Mouse (Mus musculus) retina, postnatal 7 days (tissue): ENCODE results near the gene Bdkrb2.

Source experiments
- DNase-seq: peaks from one replicate; pipeline ENCODE4 v3.0.0-alpha.2; 2012; ENCODE audit warnings: low read depth, low spot score

Bdkrb2 gene

GRCm38 (mm10) chr12:105546538-105546937, 16.5 kb upstream of the Bdkrb2 start:
- no peak for DNase-seq

- no peak for DNase-seq
Observed at GRCm38 (mm10) chr12:105547151-105547550, 15.9 kb upstream of the Bdkrb2 start.

- DNase-seq: no peak
Observed at GRCm38 (mm10) chr12:105548001-105548400, 15.0 kb upstream of the Bdkrb2 start.

- no peak for DNase-seq
Observed at GRCm38 (mm10) chr12:105548881-105549280, 14.1 kb upstream of the Bdkrb2 start.

GRCm38 (mm10) chr12:105549835-105550802, 12.9 kb upstream of the Bdkrb2 start:
- no peak for DNase-seq

- no peak for DNase-seq
Observed at GRCm38 (mm10) chr12:105551551-105551989, 11.5 kb upstream of the Bdkrb2 start.

- no peak for DNase-seq
Observed at GRCm38 (mm10) chr12:105554151-105554772, 8.8 kb upstream of the Bdkrb2 start.

GRCm38 (mm10) chr12:105555172-105555571, 7.9 kb upstream of the Bdkrb2 start:
- no peak for DNase-seq

- DNase-seq: no peak
Observed at GRCm38 (mm10) chr12:105557250-105557925, 5.6 kb upstream of the Bdkrb2 start.

- DNase-seq: no peak
Observed at GRCm38 (mm10) chr12:105561007-105561534, 2.0 kb upstream of the Bdkrb2 start.

GRCm38 (mm10) chr12:105562056-105562820, 788 bp upstream of the Bdkrb2 start:
- DNase-seq: no peak

- no peak for DNase-seq
Observed at GRCm38 (mm10) chr12:105563726-105564275, 775 bp downstream of the Bdkrb2 start.

GRCm38 (mm10) chr12:105565221-105565620, 2.2 kb downstream of the Bdkrb2 start:
- no peak for DNase-seq

GRCm38 (mm10) chr12:105571867-105572266, 8.8 kb downstream of the Bdkrb2 start:
- no peak for DNase-seq

GRCm38 (mm10) chr12:105572622-105573021, 9.6 kb downstream of the Bdkrb2 start:
- no peak for DNase-seq

- DNase-seq: no peak
Observed at GRCm38 (mm10) chr12:105574356-105574755, 11.3 kb downstream of the Bdkrb2 start.

GRCm38 (mm10) chr12:105580490-105580889, 17.5 kb downstream of the Bdkrb2 start:
- no peak for DNase-seq

- no peak for DNase-seq
Observed at GRCm38 (mm10) chr12:105582486-105582885, 19.5 kb downstream of the Bdkrb2 start.

- DNase-seq: no peak
Observed at GRCm38 (mm10) chr12:105583484-105583883, 20.5 kb downstream of the Bdkrb2 start.

GRCm38 (mm10) chr12:105584851-105585250, 21.8 kb downstream of the Bdkrb2 start:
- peak; percentile 69 for DNase-seq

- DNase-seq: no peak
Observed at GRCm38 (mm10) chr12:105587526-105587925, 24.5 kb downstream of the Bdkrb2 start.
